Mouse (Mus musculus) neutrophil, adult 83 days (primary cell): ENCODE measurements around the gene Ucp2. TPM values are rescaled to one million over a fixed set of nuclear protein-coding genes. Genes with fewer than 3 reads are reported as not detected.

ENCODE experiments used
- total RNA-seq, 2 experiments: library from RNA; stranded (reverse); gene quantifications; one replicate each; pipeline ENCODE4 v1.2.4; 2023

The Ucp2 gene
- total RNA-seq, result 1,000 to 10,000 TPM; 1,485 to 1,491 TPM

DNA sequence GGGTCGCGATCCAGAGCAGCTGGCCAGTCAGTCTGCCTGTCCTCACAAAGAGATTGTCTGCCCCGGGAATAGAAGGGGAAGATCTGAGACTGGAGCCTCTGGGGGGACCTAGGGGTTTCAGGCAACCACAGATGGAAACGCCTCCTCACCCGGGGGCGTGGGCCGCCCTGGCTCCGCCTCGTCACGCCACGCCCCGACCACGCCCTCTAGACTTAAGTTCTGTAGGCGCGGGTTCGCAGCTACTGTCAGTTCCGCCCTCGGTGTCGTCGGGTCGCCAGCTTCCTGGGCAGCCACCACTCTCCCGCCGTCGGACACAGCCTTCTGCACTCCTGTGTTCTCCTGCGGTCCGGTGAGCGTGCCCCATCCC, at the start of gene Ucp2:
TSS of gene Ucp2 (plus strand) at position 221 of the 367 bp plus-strand sequence.

GRCm38 (mm10) chr7:100472777-100473176, 20.4 kb upstream of the Ucp2 start, which contains the start of gene Ucp3:
Gene Ucp3, plus strand, starts transcription at chr7:100472990.

DNA sequence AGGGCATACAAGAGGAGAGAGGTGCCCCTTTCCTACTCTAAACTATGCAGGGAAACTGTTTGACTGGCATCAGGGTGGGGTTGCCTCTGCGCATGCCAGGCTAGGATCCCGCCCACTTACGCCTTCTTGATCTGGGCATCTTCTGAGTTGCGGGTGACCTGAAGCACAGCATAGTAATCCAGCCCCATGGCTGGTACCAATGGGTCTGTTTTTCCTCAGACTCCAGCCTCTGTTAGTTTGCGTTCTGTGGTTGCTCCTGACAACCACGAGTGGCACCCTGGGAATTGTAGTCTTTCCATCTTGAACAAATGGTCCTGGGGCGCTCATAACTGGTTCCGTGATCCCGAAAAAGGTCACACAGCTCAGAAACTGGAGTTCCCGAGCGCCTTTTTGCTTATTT, 21.4 kb downstream of the Ucp2 start, which contains the start of gene Dnajb13:
TSS of gene Dnajb13 (minus strand) at position 388 of the 400 bp plus-strand sequence.

DNA sequence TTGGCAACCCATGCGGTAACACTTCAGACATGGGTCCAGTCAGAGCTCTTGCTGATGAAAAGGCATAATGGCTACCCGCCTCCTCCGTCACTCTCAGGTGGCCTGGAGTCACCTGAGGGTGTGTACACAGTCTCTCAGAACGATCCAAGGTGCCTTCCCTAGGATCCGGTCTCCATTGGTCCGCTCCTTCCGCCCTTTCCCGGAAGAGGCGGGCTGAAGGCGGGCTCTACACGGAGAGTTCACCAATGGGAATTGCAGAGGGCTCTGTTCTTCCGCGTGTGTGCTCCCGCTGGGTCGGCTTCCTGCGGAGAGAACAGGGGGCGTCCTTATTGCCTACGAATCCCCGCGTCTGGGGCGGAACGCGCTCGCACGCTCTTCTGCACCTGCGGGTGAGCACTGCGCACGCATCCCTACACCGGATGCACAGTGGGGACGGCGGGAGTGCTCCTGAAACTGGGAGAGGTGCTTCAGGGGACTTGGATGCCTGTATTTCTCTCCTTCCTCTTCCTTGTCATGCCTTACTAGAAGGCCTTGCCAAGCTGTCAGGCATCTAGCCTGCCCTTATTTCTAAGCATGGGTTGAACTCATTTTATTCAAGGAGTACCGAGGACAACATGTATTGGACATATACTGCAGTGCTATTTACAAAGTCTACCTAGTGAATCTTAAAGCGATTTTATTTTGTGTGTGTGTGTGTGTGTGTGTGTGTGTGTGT, 43.8 kb downstream of the Ucp2 start, which contains the start of gene Coa4:
TSS of gene Coa4 (plus strand) at position 268 of the 715 bp plus-strand sequence.

Other genes starting within 250 kb of the Ucp2 start
- gene P4ha3, start 207.8 kb upstream of the Ucp2 start, total RNA-seq, result not detected
- gene C2cd3, start 121.1 kb upstream of the Ucp2 start, total RNA-seq, result 10 to 100 TPM; 25.1 to 26.4 TPM
- gene Ppme1, start 121.0 kb upstream of the Ucp2 start, total RNA-seq, result 10 to 100 TPM; 17.8 to 23.1 TPM
- gene Ucp3, start 20.3 kb upstream of the Ucp2 start, total RNA-seq, result under 1 TPM; 0.29 to 0.44 TPM
- gene Dnajb13, start 21.6 kb downstream of the Ucp2 start, total RNA-seq, result not detected
- 10 to 100 TPM; 19.0 to 20.7 TPM for gene Coa4, start 43.7 kb downstream of the Ucp2 start, total RNA-seq
- gene Rab6a, start 114.1 kb downstream of the Ucp2 start, total RNA-seq, result 100 to 1,000 TPM; 109 to 125 TPM
- gene Mrpl48, start 115.0 kb downstream of the Ucp2 start, total RNA-seq, result 10 to 100 TPM; 29.5 to 29.7 TPM
- gene Plekhb1, start 169.1 kb downstream of the Ucp2 start, total RNA-seq, result not detected
- 10 to 100 TPM; 35.8 to 38.2 TPM for gene Fam168a, start 213.3 kb downstream of the Ucp2 start, total RNA-seq